Mouse (Mus musculus) adrenal gland, adult 10 weeks (tissue): ENCODE data around the gene Hfe2. TPM values are rescaled to one million over a fixed set of nuclear protein-coding genes. Genes with fewer than 3 reads are reported as not detected.

ENCODE experiments used
- polyA plus RNA-seq: library from polyadenylated mRNA; stranded (reverse); fragments of 350-450 nt; fragmentation: Illumina TruSeq; extraction: RNeasy Lipid Tissue Mini Kit (QIAGEN cat#74804); gene quantifications from one replicate; pipeline ENCODE4 v1.2.3, GENCODE M21; 2014; ENCODE audit warnings: low read depth, low replicate concordance

Gene Hfe2
- polyA plus RNA-seq: 1.7 TPM

GRCm38 (mm10) chr3:96524914-96525313 lies at the start of gene Hfe2:
Hfe2 (plus strand) TSS chr3:96525172.

GRCm38 (mm10) chr3:96557694-96558093 lies 32.7 kb downstream of the Hfe2 start, which contains the start of gene Txnip:
Txnip (plus strand) TSS chr3:96557957.

GRCm38 (mm10) chr3:96576690-96577541 lies 51.9 kb downstream of the Hfe2 start, which contains the start of gene Gm16253:
Gm16253 (plus strand) TSS chr3:96576984.

Other genes starting within 250 kb of the Hfe2 start
- 0.99 TPM for gene Fcgr1, start 231.2 kb upstream of the Hfe2 start, polyA plus RNA-seq
- not detected for gene BC107364, start 72.9 kb upstream of the Hfe2 start, polyA plus RNA-seq
- 317 TPM for gene Txnip, start 32.8 kb downstream of the Hfe2 start, polyA plus RNA-seq
- not detected for gene Gm16253, start 51.8 kb downstream of the Hfe2 start, polyA plus RNA-seq
- 97.9 TPM for gene Polr3gl, start 69.0 kb downstream of the Hfe2 start, polyA plus RNA-seq
- gene Ankrd34a, start 71.5 kb downstream of the Hfe2 start, polyA plus RNA-seq: 0.23 TPM
- gene Lix1l, start 76.0 kb downstream of the Hfe2 start, polyA plus RNA-seq: 51.3 TPM
- gene Rbm8a, start 104.8 kb downstream of the Hfe2 start, polyA plus RNA-seq: 46.8 TPM
- 22.2 TPM for gene Pex11b, start 110.2 kb downstream of the Hfe2 start, polyA plus RNA-seq
- 0.17 TPM for gene Gm42957, start 110.3 kb downstream of the Hfe2 start, polyA plus RNA-seq
- 0.23 TPM for gene Itga10, start 120.4 kb downstream of the Hfe2 start, polyA plus RNA-seq
- gene Ankrd35, start 145.0 kb downstream of the Hfe2 start, polyA plus RNA-seq: 0.52 TPM
- gene Pias3, start 171.2 kb downstream of the Hfe2 start, polyA plus RNA-seq: 3.3 TPM
- not detected for gene Nudt17, start 183.4 kb downstream of the Hfe2 start, polyA plus RNA-seq
- gene Polr3c, start 202.5 kb downstream of the Hfe2 start, polyA plus RNA-seq: 22.0 TPM
- gene Rnf115, start 202.5 kb downstream of the Hfe2 start, polyA plus RNA-seq: 117 TPM